Mouse (Mus musculus) megakaryocyte, embryonic 14.5 days (primary cell): ENCODE results near the gene Elmod1.

Experiments used
- FLI1 ChIP-seq: IDR thresholded peaks from 2 replicates; pipeline ENCODE4 v1.6.1; 2012; ENCODE audit warnings: low read length, inconsistent platforms, mixed read lengths
- GATA1 ChIP-seq: IDR thresholded peaks from 3 replicates; pipeline ENCODE4 v1.6.1; 2012; ENCODE audit warnings: mixed read lengths, low read length, inconsistent platforms, borderline replicate concordance

DNA sequence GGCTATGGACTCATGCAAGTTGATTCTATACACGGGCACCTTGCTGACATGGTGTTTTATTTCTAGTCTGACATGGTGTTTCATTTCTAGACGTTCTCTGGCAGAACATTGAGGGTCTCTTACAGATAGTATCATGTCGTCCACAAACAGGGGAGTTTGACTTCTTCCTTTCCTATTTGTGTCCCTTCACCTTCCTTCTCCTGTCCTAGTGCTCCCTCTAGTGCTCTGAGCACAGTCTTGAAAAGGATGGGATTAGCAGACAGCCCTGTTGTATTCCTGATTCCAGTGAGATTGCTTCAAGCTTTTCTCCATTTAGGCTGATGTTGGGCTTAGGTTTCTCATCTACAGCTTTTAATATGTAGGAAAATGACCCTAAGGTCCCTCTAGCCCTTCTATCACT lies 11.9 kb upstream of the Elmod1 start:
- no peak for TF ChIP-seq FLI1
- TF ChIP-seq GATA1 = no peak
